Mouse (Mus musculus) spleen, postnatal 14 days (tissue): ENCODE measurements around the gene Ttc23l.
A peak's percentile ranks its signal among the peaks of the same experiment; 100 is the strongest.
"Not testable (repeated sequence)": the region's sequence is repeated elsewhere in the genome, so short reads cannot be mapped to it uniquely, and the experiment has no call there.

Experiments used
- DNase-seq, 2 experiments: peaks; one replicate each; pipeline ENCODE4 v3.0.0; 2021 to 2022; ENCODE audit warnings: low spot score in 2 of 2

The Ttc23l gene

DNA sequence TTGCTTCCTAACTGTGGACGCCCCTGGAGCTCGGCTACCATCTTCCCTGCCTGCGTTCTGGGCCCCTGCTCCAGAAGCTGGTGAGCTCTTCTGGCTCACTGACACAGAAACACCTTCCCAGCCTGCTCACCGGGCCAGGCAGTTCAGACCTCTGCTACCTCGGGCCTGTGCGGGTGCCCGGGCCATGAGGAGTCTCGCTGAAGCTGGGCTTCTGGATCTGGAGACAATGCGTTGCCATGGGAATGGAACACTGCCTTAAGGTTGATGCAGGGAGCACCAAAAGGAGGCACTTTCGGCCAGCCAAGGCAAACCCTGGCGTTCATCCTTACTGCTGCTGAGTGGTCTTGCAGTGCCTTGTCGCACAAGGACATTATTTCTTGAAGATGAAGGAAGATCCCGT lies at the start of gene Ttc23l:
TSS of gene Ttc23l (minus strand) at position 204 of the 400 bp plus-strand sequence.
- no peak for DNase-seq

DNA sequence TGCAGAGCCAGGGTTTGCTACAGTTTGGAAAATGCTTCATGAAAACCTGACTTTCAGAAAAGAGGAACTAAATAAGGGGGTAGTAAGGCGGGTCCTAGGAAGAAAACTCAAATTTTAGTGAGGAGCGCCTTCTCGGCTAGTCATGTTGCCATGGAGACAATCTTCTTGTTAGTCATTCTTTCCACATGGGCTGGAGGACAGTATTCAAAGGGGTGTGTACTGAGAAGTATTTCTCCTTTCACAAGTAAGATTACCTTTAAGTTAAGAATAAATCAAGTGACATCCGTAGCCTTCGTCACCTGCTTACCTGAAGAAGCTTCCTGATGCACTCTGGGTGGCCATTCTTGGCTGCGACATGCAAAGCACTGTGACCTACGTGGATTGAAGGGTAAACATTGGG lies 40.9 kb upstream of the Ttc23l start:
- DNase-seq, result no peak

DNA sequence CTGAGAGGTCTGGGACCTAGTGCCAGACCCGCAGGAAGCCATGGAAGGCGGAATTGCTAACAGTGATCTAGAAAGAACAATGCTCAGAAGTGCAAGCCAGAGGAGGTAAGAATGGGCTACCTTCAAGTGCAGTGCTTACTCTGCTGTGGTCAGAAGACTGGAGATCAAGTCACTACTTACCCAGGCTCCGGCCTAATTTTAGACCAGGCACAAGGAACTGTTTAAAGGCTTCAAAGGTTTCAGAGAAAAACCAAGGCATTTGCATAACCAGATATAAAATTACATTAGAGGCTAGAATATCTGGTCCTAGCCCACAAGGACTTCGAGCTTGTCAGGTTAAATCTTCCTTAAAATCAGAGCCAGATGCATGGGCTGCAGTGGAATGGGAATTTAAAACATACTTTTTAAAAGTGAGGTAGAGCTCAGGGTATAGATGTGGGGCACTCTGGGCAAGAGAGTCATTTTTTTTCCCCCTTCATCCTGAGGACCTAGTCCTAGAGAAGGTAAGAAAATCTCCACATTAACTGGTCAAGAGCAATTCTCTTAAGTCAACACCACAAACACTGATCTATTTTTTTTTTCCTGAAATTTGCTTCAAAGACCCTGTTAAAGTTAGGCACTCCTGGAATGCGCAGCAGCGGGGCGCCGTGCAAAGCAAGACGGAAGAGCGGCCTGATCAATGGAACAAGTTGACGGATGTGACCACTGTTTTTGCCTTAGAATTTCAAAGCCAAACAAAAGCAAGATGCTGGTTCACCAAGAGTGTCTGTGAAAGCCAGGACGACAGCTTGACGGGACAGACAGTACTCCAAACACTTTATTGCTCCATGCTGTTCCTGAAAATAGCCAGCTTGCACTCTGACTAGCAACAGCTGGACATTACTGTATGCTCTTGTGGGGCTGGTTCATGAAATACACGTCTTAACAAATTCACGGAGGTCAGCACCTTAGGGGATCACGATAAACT lies 40.1 kb upstream of the Ttc23l start:
- no peak for DNase-seq

DNA sequence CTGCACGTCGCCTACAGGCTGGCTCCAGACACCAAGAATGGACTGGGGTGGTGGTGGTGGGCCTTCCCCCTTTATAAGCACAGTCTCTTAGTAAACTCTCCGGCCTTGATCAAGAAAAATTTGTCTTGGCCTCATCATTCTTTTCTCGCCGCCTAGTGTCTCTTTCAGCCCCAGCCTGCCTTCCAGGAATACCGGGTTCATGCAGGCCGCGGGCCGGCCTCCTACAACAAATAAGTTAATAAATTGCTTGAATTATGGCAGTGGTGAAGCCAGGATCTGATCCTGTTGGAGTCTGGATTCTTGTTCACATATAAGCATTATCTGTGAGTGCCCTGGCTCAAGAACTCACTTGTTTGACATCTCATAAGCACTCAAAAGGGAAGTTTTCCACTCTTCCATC lies 38.4 kb upstream of the Ttc23l start:
- no peak for DNase-seq

DNA sequence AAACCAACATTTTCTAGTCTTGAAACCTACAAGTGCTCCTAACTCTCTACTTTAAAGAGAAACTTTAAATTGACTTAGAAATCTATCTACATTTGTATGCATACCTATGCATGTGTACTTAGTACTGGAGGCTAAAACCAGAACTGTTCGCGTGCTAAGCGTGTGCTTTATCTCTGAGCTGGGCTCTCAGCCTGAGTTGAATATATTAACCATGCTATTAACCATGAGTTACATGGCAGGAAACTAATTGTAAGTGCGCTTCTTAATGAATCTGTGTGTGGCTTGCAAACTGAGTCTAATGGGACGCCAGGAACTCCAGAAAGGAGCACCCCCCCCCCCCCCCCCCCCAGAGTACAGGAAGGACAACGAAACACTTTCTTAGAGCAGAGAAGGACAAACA lies 36.9 kb upstream of the Ttc23l start:
- no peak for DNase-seq

DNA sequence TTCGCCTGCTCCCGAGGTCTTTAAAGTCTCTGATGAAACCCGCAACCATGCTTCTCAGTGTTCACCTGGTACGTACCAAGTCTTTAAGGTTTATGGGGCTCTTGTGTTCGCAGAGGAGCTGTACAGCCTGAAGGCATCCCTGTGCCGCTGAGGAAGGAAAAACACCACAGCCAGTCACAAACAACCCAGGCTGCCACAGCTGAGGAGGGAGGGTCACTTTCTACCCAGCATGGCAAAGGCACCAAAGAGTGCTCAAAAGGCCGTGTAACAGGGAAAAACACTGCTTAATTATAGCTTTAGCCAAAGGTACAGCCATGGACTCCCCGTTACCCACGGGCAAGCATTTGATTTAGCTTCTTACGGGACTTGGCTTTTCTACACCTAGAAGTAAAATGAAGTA lies 36.4 kb upstream of the Ttc23l start:
- DNase-seq, result no peak

DNA sequence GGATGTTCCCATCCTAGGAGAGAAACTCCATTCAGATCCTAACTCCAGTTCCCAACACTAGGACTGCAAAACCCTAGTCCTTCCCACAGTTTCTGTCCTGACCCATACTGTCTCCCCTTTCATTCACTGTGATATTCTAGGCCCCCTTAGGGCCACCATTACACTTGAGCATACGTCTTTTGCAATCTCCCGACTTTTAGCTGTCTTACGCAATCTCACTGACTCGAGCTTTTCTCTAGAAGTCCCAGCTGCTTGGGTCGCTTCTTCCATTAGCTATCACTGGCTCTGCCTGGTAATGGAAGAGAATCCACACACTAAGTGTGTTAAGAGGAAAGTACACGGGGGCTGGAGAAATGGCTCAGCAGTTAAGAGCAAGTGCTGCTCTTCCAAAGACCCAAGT lies 34.6 kb upstream of the Ttc23l start:
- DNase-seq, result no peak

DNA sequence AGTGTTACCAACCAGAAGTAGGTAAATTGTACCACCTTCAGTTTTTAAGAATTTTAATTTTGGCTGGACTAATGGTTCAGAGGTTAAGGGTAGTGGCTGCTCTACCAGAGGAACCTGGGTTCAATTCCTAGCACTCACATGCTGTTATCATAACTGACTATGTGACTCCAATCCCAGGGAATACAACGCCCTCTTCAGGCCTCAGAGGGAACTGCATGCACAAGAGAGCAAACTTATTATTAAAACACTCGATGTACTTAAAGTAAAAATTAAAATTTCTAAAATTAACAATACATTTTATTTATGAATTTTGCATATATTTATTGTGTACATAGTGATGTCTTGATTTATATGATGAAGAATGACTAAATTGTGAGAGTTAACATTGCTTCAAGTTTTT lies 28.1 kb upstream of the Ttc23l start:
- no peak for DNase-seq

DNA sequence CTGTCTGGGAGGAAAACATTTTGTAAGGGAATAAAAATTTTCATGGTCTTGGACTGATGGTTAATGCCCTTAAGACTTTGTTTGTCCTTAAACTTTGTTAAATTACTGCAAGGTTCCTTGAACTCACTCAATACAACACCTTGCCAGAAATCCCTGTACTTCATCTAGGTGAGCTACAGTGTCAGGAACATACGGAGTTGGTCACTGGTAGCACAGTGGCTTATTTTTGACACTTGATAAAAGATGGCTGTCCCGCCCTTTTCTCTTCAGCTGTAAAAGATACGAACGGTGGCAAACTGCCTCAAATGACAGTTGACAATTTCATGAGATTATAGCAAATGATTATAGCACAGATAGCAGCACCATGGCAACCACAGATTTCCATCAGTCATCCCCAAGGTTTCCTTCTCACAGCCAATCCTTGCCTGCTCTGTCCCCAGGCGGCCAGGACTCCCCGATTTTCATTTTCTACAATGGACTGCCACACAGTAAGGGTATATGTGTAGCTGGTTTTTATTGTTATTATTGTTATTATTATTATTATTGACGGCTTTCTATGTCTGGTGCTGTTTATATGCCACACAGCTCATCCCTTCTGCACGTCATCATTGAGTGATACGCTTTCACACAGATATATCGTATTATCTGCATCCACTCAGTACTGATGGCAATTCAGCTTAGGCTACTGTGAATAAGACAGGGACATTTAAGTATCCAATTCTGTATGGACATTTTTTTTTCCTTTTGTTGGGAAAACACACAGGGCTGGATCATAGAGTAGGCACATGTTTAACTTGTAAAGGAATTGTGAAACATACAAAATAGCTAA lies 26.1 kb upstream of the Ttc23l start:
- no peak for DNase-seq

DNA sequence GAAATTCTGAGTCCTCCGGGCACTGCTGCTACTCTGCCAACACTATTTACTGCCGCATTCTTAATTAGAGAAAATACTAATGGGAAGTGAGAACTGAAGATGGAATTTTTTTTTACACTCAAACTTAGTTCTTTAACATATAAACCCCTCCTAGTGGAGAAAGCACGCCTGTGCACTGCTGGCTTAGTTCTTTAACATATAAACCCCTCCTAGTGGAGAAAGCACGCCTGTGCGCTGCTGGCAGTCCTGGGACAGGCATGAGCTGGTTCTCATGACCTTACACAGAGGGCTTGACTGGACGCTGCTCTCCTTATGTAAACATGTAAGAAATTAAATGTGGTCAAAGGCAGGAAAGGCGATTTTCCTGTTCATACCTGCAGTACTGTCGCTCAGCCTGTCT lies 24.9 kb upstream of the Ttc23l start:
- peak; percentile 21 to 59 for DNase-seq

DNA sequence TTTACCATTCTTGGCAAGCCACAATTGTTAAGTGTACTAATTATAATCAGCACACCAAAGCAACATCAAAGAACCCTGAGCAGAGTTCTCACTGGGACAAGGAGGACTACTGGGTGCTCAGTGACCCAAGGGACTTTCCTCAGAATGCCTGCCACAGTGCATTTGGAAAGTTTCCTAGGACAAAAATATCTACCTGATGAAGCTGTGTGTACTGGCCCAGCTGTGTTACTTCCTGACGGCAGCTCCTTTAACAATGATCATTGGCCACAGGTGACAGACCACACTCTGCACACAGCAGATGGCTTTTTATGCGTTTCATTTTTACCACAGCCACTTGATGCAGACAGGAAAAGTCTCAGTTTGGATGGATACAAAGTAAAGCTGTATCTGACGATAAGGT lies 20.7 kb upstream of the Ttc23l start:
- no peak for DNase-seq

DNA sequence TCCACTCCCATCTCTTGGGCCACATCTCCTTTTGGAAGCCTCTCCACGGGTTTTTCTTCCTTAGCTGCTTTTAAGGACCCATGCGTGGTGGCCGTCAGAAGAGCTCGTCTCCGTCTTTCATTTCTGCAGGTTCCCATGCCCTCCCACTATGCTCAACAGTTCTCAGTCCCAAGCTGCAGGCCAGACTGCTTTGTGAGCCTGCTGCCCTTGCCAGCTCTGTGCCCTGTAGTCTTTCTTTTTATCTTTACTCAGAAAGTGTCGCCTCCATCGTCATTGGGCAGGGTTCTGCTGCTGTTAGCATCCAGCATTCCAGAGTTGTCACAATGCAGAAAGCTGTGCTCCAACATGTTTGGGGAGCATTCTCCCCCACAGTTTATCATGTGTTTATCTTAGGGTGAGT lies 8.0 kb upstream of the Ttc23l start:
- DNase-seq, result no peak

DNA sequence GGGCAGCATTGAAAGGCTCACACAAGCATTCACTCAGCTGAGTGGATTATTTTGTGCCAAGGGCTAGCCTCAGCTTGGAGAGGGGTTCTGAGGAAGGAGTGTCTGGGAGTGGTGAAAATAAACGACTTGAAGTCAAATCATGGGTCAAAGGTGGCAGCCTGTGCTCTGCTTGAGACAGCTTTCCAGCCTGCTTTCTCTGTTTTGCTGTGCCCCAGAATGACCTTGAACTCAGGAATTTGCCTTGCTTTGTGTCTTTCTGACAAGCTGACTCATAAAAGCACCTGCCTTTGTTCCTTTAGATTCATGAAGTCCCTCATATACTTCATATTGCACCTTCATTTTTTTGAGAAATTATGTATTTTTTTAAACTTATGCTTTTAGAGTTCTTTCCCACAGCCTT lies 5.7 kb upstream of the Ttc23l start:
- no peak for DNase-seq

DNA sequence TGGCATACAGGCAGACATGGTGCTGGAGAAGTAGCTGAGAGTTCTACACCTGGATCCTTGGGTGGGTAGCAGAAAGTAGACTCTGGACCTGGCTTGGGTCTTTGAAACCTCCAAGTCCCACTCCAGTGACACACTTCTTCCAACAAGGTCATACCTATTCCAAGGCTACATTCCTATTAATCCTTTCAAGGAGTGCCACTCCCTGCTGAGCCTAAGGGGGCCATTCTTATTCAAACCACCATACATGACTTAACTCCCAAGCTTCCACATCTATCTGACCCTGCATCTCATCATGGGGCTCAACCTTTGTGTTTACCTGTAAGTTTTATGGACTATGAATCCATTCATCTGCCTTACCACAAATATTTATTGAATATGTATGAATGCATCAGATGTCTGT lies 3.8 kb upstream of the Ttc23l start:
- DNase-seq, result no peak

DNA sequence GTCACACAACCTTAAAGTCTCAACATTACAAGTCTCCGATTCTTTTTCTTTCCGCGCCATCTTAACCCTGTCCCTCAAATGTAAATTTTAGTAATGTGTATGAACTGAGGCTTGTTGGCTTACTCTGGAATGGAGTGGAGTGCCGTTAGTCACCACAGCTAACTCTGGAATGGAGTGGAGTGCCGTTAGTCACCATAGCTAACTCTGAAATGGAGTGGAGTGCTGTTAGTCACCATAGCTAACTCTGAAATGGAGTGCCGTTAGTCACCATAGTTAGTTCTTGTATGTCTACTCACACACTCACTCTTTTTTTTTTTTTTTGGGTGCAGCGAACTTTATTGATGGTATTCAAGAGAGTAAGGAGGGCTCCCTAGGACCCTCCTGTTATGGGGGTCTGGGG lies 1.5 kb upstream of the Ttc23l start:
- DNase-seq, result no peak

DNA sequence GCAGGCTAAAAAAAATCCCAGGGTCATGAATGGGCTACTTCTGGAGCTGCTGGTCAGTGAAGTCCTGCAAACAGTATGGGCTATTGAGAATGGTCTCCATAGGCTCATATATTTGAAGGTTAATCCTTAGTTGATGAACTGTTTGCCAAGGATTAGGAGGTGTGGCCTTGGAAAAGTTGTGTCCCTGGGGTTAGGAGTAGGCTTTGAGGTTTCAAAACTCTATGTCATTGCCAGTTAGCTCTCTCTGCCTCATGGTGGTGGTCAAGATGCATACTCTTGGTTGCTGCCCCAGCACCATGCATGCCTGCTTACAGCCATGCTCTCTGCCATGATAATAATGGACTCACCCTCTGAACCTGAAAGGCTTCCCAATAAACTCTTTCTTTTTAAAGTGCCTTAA lies 4.1 kb downstream of the Ttc23l start:
- no peak for DNase-seq

DNA sequence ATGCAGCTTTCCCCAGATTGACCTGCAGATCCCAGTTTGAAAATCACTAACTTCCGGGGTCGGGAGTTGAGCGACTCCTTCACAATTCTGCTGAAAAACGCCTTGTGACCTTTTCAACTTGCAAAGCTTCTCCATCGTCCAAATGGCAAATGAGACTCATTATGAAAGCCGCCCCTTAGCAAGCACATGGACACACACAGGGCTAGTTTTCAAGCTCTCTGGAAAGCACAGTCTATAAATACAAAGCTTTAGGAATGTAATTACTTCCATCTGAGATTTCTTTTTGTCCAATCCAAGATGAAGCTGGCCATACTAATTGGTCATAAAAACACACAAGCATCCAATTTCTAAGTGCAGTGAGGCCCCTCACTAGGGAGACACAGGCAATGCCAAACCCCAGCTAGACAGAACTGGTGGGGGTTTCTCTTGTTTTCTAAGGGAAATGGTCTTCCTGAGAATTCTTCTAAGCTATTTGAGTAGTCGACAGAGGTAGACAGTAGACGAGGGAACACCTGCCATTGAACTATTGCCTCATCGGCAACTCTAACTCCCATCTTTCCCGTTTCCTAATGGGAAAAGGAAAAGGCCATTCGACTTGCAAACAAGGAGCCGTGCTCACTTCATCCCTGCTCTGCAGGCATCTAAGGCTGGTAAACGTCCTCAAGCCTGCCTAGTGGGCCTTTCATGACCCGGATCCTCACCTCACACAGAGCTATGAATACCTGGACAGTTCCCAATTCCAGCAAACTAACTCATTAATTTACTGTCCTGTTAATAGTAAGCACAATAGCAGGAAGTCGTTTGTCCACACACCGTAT lies 18.0 kb downstream of the Ttc23l start:
- no peak for DNase-seq

DNA sequence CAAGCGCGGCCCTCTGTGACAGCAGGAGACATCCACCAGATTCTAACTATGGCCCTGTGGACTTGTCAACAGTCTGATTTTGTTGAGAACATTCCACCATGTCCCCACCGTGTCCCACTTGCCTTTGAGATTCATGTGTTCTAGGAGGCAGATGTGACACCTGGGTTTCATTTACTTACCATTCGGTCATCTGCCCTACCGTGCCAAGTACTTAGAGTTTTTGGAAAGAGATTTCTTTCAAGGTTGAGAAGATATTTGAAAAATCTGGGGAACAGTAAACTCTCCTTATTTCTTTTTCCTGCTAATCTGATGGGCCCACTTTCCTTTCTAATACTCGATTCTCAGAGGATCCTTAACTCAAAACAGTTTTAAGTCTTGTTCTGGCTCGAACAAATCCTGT lies 22.5 kb downstream of the Ttc23l start:
- DNase-seq, result no peak

DNA sequence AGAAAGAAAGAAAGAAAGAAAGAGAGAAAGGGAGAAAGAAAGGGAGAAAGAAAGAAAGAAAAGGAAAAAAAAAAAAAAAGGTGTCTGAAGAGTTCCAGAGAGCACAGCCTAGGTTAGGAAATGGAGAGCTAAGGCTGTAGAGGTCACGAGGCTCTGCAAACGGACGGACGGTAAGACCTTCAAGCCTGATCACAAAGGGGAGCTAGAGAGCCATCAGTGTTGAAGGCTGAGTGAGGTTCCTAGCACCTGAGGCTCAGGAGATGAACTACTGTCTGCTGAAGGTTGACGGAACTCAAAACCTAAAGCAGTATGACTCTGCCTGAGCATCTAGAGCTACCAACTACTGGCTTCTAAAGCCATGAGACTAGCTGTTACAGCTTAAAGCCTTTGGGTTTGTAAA lies 23.9 kb downstream of the Ttc23l start:
- no peak for DNase-seq

DNA sequence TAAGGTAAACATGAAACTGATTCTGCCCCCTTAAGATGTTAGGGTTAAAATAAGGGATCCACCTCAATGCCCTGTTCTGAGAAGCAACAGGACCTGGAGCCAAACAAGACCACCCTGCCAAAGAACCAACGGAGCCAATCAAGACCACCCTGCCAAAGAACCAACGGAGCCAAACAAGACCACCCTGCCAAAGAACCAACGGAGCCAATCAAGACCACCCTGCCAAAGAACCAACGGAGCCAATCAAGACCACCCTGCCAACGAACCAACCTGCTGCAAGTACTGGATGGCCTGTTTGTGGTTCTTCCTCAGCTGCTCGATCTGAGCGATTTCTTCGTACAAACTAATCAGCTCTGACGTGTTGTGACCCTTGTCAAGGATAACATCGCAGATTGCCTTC lies 25.1 kb downstream of the Ttc23l start:
- DNase-seq, result not testable (repeated sequence)

DNA sequence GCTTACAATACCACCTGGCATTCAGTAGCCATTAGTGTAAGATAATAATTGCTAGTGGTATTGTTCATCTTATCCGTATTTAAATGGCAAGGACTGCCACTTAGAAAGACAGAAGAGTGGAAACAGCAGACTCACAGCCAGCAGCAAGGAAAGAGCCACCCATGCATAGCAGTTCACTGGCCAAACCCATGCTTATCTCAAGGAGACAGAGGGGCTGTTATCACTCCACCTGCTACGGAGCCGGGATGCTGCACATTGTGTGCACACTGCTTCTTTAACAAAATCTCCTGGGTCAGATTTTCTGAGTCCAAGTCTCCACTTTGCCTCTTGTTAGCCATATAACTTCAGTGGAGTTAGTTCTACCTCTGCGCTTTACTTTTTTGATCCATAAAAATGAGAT lies 27.1 kb downstream of the Ttc23l start:
- no peak for DNase-seq

DNA sequence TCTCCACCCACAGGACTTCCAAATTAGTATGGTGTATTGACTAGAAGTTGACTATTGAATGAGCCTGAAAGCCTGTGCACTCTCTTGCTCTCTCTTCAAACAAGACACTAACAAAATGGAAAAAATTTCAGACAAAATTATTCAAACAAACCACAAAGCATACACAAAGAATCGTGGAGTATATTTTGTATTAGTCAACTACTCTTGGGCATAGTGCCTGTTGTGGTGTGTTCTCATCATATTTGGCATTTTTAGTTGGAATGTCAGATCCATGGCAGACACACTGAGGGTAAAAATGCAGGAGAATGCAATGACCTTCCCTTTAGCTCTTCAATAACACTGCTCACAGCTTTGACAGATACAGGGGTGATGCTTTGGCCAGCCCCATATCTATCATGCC lies 32.6 kb downstream of the Ttc23l start:
- no peak for DNase-seq
